Mouse (Mus musculus): ENCODE results near the gene Cyb5rl.

The Cyb5rl gene

GRCm38 (mm10) chr4:107066252-107067124 lies at the start of gene Cyb5rl, which contains the start of gene Mrpl37:
Cyb5rl (plus strand) TSS chr4:107066988.
Mrpl37 (minus strand) TSS chr4:107066868.
- peak; percentile 95 for DNase-seq (ENCODE audit: low spot score)

DNA sequence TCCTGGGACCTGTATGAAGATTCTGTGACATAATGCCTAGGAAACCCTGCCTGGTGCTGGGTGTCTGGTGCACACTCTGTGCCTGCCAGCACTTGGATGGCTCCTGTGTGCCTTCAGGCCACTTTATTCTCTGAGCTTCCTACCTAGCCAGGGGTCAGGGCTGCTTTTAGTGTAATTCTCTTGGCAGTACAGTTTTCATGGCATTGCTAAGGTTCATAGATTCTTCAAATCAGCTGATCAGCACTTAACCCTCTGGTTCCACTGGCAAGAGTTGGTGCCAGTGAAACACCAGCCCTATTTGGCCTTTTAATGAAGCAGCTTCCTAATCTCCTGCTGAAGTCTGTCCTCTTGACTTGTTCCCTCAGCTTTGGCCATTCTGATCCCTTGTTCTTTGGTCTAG lies 49.5 kb upstream of the Cyb5rl start:
- DNase-seq (ENCODE audit: low spot score): no peak

DNA sequence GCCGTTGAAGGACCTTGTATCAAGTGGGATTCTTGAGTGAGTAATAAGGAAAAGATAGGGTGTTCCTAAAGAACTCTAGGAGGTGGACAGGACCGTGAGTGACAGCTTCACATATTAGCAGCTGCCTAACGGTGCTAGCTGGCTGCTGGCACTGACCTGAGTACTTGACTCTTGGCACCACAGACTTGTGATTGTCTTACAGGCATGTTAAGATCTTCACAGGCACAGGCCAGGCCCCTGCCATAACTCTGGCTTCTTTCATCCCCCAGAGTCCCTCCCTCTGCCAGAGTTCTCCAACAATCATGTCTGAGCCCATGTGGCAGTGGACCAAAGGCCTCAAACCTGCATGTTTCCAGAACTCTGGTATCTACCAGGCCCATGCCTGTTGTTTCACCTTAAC lies 48.3 kb upstream of the Cyb5rl start:
- DNase-seq (ENCODE audit: low spot score): no peak

- peak; percentile 15 for DNase-seq (ENCODE audit: low spot score)
Observed at GRCm38 (mm10) chr4:107019027-107019426, 47.8 kb upstream of the Cyb5rl start.

- DNase-seq (ENCODE audit: low spot score): no peak
Observed at GRCm38 (mm10) chr4:107020287-107021000, 46.3 kb upstream of the Cyb5rl start.

GRCm38 (mm10) chr4:107021464-107021863 lies 45.3 kb upstream of the Cyb5rl start:
- no peak for DNase-seq (ENCODE audit: low spot score)

DNA sequence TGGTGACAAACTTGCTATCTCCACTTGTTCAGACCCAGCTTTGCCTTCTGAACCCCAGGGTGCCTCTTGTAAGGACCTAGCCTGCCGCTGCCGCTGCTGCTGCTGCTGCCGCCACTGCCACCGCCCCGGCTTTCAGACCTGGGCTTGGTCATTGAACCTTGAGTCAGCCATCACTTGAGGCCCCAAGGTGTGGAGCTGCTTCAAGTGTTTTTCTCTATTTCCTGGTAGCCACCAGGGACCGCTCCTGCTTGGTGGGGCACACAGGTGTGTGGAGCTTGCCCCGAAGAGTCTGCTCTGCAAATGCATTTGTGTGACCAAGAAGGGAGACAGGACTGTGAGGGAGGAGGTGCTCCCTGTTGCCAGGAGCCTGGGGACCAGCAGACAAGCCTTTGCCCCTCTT lies 41.9 kb upstream of the Cyb5rl start:
- no peak for DNase-seq (ENCODE audit: low spot score)

DNA sequence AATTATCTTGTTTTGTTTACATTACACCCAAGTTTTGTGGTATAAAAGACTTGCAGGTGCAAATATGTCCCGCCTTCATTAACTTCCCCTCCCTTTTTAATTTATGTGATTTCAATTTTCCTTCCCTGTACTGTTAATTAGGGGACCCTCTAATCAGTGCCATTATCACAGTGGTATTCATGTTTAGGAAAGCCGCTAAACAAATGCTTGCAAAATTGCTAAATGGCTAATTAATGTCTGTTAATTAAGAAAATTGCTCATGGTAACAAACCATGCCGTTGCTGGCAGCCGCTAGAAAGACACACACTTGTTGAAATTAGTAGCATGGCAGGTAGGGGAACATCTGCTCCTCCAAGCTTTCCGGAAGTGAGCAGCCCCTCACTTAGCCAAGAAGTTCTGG lies 41.4 kb upstream of the Cyb5rl start:
- DNase-seq (ENCODE audit: low spot score): no peak

GRCm38 (mm10) chr4:107026451-107026850 lies 40.3 kb upstream of the Cyb5rl start:
- no peak for DNase-seq (ENCODE audit: low spot score)

DNA sequence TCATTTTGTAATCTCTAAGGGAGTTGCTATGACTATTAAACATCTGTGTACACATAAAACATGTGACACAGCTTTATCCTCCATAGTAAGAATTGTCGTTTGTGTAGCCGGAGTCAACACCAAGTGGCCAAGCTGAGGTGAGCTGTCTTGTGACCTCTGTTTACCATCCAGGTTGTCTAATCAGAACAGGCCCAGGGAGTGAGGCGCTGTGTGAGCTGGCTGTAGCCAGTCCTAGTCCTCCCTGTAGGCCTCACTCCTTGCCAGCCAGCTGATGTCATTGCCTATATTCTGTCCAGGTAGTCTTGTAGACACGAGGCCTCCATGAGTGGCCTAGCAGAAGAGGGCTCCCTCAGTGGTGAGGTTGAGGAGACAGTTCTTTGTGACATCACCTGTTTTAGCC lies 31.1 kb upstream of the Cyb5rl start:
- no peak for DNase-seq (ENCODE audit: low spot score)

GRCm38 (mm10) chr4:107036985-107037384 lies 29.8 kb upstream of the Cyb5rl start:
- no peak for DNase-seq (ENCODE audit: low spot score)

DNA sequence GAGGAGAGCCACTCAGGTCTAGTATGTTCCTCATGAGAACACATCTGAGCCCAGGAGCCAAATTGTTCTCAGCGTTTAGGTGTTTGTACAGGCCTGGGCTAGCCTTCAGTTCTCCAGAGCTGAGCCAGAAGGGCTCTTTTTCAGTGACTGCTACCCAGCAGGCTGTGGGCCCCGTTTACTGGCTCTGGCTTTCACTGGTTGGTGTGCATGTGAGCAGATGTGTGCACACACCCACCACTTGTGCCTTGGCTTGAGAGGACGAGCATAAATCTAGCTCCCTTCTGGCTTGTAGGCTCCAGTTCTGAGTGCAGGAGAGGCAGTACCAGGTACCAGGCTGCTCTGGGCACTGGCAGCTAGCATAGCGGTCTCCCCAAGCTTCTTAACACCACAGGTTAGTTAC lies 28.5 kb upstream of the Cyb5rl start:
- no peak for DNase-seq (ENCODE audit: low spot score)

DNA sequence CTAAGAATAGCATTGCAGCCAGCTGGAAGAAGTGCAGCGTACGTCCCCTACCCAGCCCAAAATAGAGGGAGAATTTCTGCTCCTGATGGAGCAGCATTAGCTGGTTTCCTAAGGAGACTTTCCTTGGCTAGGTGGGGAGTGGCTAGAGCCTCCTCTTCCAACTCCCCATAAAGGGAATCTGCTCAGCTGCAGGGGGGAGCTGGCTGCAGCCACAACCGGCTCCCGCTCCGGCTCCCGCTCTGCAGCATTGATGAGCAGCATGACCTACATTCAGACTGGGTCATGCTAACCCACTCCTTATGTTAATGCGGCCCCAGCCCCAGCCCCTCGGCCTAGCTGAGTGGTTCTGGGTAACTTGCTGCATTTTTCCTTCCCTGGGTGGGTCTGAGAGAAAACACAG lies 27.5 kb upstream of the Cyb5rl start:
- no peak for DNase-seq (ENCODE audit: low spot score)

DNA sequence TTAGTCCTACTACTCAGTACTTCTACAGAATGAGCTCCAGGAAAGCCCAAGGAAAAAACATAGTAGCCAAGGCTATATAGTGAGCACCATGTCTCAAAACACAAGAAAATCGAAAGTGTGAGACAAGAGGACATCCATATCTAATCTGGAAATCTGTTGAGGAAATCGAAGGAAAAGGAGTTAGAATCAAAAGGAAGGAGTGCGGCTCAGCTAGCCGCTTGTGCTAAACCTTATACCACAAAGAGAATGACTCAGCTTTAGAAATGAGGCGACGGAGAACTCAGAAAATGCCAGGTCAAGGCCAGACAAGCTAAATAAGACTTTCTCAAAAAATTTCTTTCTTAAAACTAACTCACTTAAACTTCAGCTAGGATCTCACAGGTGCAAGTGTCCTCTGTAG lies 24.5 kb upstream of the Cyb5rl start:
- no peak for DNase-seq (ENCODE audit: low spot score)

- no peak for DNase-seq (ENCODE audit: low spot score)
Observed at GRCm38 (mm10) chr4:107045188-107045587, 21.6 kb upstream of the Cyb5rl start.

GRCm38 (mm10) chr4:107047806-107048205 lies 19.0 kb upstream of the Cyb5rl start:
- DNase-seq (ENCODE audit: low spot score): no peak

- DNase-seq (ENCODE audit: low spot score): no peak
Observed at GRCm38 (mm10) chr4:107048568-107049162, 18.1 kb upstream of the Cyb5rl start.

- DNase-seq (ENCODE audit: low spot score): no peak
Observed at GRCm38 (mm10) chr4:107051889-107052288, 14.9 kb upstream of the Cyb5rl start.

DNA sequence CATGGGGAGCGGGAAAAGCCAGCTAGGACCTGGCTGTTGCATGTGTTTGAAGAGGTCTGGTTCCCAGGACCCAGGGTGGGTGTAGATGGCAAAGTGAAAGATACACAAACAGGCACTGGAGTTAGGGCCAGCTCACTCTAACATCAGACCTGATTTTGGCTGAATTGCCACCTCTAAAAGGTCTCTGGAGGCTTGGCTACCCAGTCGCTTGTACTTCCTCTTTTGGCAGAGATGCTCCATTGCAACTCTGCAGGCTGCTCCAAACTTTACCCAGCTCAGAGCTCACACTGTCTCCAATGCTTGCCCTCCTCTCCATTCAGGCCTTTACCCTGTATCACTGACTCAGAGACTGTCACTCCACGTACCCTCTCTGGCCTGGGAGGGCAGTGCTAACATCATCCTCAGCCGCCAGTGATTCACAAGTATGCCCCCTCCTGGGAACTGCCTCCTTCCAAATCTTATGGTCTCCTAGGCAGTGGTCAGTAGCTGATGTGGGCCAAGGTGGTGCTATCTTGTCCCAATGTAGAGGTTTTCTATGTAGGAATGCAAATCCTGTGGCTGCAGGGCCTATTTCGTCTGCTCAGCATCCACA lies 13.7 kb upstream of the Cyb5rl start:
- DNase-seq (ENCODE audit: low spot score): no peak

GRCm38 (mm10) chr4:107056088-107056487 lies 10.7 kb upstream of the Cyb5rl start:
- DNase-seq (ENCODE audit: low spot score): no peak

DNA sequence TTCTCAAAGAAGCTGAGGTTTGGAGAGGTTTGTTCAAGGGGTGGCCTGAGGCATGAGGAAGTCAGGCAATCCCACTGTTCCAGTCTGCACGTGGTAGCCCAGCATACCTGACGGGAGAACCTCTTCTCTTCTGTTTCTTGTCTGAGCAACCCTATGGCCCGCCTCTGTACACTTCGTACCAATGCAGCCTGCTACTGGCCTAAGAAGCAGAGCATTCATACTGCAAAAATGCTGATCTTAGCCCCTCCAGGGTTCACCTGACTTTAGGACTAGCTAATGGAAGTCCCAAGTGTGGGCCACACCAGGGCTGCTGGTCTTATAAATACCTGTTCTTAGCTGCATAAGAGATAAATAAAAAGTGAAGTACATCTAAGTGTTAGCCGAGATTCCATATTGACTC lies 8.4 kb upstream of the Cyb5rl start:
- DNase-seq (ENCODE audit: low spot score): no peak

DNA sequence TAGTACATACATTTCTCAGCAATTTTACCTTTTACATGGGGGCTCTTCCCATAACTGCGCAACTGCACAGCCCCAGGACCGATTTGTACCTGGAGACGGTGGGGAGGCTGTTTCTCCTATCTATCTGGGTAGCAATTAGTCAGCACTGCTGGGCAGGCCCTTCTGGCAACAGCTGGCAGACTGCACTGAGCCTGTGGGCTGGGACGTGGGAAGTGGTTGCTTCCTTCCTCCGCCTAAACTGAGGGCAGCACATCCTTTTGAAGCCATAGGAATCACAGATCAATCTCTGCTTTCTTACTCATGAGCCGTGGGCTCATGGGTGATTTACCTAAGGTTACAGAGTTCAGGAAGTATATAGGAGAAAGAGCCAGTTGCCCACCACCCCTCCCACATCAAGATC lies 8.0 kb upstream of the Cyb5rl start:
- DNase-seq (ENCODE audit: low spot score): no peak

DNA sequence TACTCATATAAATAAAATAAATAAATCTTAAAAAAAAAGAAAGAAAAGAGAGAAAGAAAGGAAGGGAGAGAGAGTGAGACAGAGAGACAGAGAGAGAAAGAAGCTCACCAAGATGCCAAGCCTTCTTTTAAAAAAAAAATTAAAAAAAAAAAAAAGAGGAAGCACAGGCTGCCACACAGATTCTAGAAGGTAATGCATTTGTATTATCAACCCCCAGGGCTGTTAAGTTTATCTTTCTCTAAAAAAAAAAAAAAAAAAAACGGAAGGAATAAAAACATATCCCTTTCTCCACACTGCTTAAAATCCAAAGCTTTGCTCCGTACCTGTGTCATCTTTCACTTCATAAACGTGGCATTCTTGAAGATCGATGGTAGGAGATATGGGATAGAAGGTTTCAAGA lies 5.2 kb upstream of the Cyb5rl start:
- DNase-seq (ENCODE audit: low spot score): no peak
